Mouse (Mus musculus) testis, adult 2 months (tissue): ENCODE data around the gene Mgat3.

Source experiments
- CTCF ChIP-seq: fragments of 200-500 bp; IDR thresholded peaks from 2 replicates; pipeline ENCODE4 v1.5.1; 2012; ENCODE audit warnings: low read depth, mild to moderate bottlenecking, inconsistent platforms, low read length, moderate library complexity; ENCODE audit not compliant: control insufficient read depth, insufficient read depth, insufficient replicate concordance
- POLR2A ChIP-seq: fragments of 200-500 bp; IDR thresholded peaks from 2 replicates; pipeline ENCODE4 v1.6.1; 2012; ENCODE audit warnings: low read depth, mild to moderate bottlenecking, inconsistent platforms, low read length, moderate library complexity; ENCODE audit not compliant: control insufficient read depth

DNA sequence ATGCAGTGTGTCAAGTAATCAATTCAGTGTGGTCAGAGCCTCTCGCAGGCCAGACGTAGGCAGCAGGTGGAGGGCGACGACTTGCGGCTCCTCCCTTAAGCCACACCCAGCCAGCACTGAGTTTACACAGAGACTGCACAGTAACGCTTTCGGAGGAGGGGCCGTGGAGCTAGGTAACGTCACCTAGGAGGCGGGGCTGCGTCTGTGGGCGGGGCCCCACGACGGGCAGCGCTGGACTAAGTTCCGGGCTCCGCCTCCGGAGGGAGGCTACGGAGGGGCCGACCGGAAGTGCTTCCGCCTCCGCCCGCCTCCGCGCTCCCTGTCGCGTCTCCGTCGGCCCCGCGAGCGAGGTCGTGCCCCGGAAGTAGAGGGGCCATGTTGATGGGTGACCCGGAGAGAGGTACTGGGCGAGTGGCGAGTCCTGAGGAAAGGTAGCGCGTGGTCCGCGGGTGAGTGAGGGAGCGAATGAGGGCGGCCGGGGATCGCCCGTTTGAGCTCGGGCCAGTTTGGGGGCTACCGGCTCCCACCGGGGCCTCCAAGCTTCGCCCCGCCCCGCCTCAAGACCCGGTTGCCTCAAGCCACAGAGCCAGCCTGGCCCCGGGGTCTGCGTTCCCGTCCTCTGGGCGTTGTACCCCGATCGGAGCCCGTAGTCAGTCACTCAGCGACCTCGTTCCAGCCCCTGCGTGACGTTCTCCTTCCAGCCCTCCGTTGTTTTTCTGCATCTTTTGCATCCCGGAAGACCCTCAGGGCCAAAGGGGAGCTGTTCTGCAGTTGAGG, 60.4 kb downstream of the Mgat3 start, which contains the start of gene Mief1:
- peak; percentile 10; the same call in 1 of the 2 replicates for TF ChIP-seq CTCF
- peak; percentile 98 for TF ChIP-seq POLR2A
